Mouse (Mus musculus): ENCODE measurements around the gene Rbm33. TPM values are rescaled to one million over a fixed set of nuclear protein-coding genes. Genes with fewer than 3 reads are reported as not detected.

The Rbm33 gene
- total RNA-seq, 2 experiments from 2014 or later, result 79.4 to 115 TPM

- no peak for ATAC-seq (replicated peaks; ENCODE audit: low FRiP score, poor library complexity, severe bottlenecking)
These were observed 141.9 kb downstream of the Rbm33 start for GRCm38 (mm10) chr5:28458821-28459240.

GRCm38 (mm10) chr5:28459456-28460225, 142.7 kb downstream of the Rbm33 start:
- no peak for ATAC-seq (replicated peaks; ENCODE audit: low FRiP score, poor library complexity, severe bottlenecking)

GRCm38 (mm10) chr5:28460556-28461350, 143.8 kb downstream of the Rbm33 start:
- no peak for ATAC-seq (replicated peaks; ENCODE audit: low FRiP score, poor library complexity, severe bottlenecking)

GRCm38 (mm10) chr5:28461376-28461775, 144.5 kb downstream of the Rbm33 start:
- ATAC-seq (replicated peaks; ENCODE audit: low FRiP score, poor library complexity, severe bottlenecking), result no peak

- no peak for ATAC-seq (replicated peaks; ENCODE audit: low FRiP score, poor library complexity, severe bottlenecking)
These were observed 146.0 kb downstream of the Rbm33 start for GRCm38 (mm10) chr5:28462741-28463590.

GRCm38 (mm10) chr5:28463656-28464055, 146.7 kb downstream of the Rbm33 start:
- no peak for ATAC-seq (replicated peaks; ENCODE audit: low FRiP score, poor library complexity, severe bottlenecking)

GRCm38 (mm10) chr5:28464361-28465098, 147.6 kb downstream of the Rbm33 start:
- no peak for ATAC-seq (replicated peaks; ENCODE audit: low FRiP score, poor library complexity, severe bottlenecking)

GRCm38 (mm10) chr5:28465099-28465406, 148.1 kb downstream of the Rbm33 start:
- no peak for ATAC-seq (replicated peaks; ENCODE audit: low FRiP score, poor library complexity, severe bottlenecking)

GRCm38 (mm10) chr5:28465526-28465925, 148.6 kb downstream of the Rbm33 start:
- ATAC-seq (replicated peaks; ENCODE audit: low FRiP score, poor library complexity, severe bottlenecking), result no peak

GRCm38 (mm10) chr5:28466351-28466750, 149.4 kb downstream of the Rbm33 start:
- no peak for ATAC-seq (replicated peaks; ENCODE audit: low FRiP score, poor library complexity, severe bottlenecking)

- ATAC-seq (replicated peaks; ENCODE audit: low FRiP score, poor library complexity, severe bottlenecking), result no peak
These were observed 149.9 kb downstream of the Rbm33 start, which contains the start of gene Shh for GRCm38 (mm10) chr5:28466760-28467306. TSS of gene Shh (minus strand) at chr5:28467256.

Other genes with a start within 250 kb of the Rbm33 start
- 3.8 and 8.4 TPM in 2 replicates for gene Insig1, start 245.8 kb upstream of the Rbm33 start, total RNA-seq (2015; ENCODE audit: low replicate concordance)
- 7.7 and 10.5 TPM in 2 replicates for gene Insig1, start 245.8 kb upstream of the Rbm33 start, total RNA-seq (2017; ENCODE audit: low replicate concordance)
- gene En2, start 151.4 kb upstream of the Rbm33 start, total RNA-seq (2015; ENCODE audit: low replicate concordance), result not detected in 2 replicates
- gene En2, start 151.4 kb upstream of the Rbm33 start, total RNA-seq (2017; ENCODE audit: low replicate concordance), result not detected in 2 replicates
- gene Cnpy1, start 71.3 kb upstream of the Rbm33 start, total RNA-seq (2015; ENCODE audit: low replicate concordance), result not detected in 2 replicates
- 1.1 TPM in 1 of 2 replicates, not detected in the other for gene Cnpy1, start 71.3 kb upstream of the Rbm33 start, total RNA-seq (2017; ENCODE audit: low replicate concordance)
- not detected in 2 replicates for gene Shh, start 150.1 kb downstream of the Rbm33 start, total RNA-seq (2015; ENCODE audit: low replicate concordance)
- gene Shh, start 150.1 kb downstream of the Rbm33 start, total RNA-seq (2017; ENCODE audit: low replicate concordance), result not detected in 2 replicates